Mouse (Mus musculus): ENCODE data around the gene Gpr1. TPM values are rescaled to one million over a fixed set of nuclear protein-coding genes. Genes with fewer than 3 reads are reported as not detected.
"Not testable (repeated sequence)": the region's sequence is repeated elsewhere in the genome, so short reads cannot be mapped to it uniquely, and the experiment has no call there.

The Gpr1 gene
- polyA plus RNA-seq, 1 experiment: 0.88 TPM

DNA sequence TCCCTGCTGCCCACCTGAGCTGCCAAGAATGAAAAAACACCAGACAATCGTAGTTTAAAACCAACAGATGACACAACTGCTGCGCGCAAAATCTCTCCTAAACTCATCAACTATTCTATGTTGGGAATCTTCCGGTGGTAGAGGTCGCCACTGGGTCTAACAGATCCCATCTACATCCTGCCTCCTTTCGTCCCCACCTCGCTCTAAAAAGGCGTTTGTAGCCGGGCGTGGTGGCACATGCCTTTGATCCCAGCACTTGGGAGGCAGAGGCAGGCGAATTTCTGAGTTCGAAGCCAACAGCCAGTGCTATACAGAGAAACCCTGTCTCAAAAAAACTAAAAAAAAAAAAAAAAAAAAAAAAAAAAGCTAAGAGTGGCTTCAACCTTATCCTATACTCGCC lies 74.1 kb downstream of the Gpr1 start:
- H3K4me3 ChIP-seq (ENCODE audit: insufficient read depth, low read length): no peak overlapping the region
- TF ChIP-seq POLR2A (IDR thresholded peaks at IDR 0.05; ENCODE audit: low read depth, low read length): no peak
- no peak for TF ChIP-seq CTCF (IDR thresholded peaks at IDR 0.05; ENCODE audit: borderline replicate concordance, insufficient read depth, low read length)
- H3K27ac ChIP-seq (ENCODE audit: insufficient read depth, low read length): no peak overlapping the region
- no peaks in the 10 kb centered on the region for H3K4me1 ChIP-seq (ENCODE audit: control insufficient read depth, insufficient read depth, low read length)

DNA sequence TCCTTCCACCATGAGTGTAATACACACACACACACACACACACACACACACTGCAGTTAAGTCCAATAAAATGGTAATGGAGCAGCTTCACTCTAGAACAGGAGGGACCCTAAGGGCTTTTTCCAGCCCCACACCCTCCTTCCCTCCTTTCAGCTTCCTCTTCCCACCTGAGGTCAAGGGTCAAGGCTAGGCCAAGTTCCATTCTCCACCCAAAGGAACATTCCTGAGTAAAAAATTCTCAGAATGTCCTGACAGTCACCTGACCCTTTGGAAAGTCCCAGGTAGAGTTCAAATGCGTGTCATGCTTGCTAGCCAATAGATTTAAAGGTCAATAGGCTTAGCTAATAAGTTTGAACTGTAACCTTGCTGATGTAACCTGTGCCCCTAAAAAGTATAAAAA lies 75.8 kb downstream of the Gpr1 start:
- H3K27ac ChIP-seq (ENCODE audit: insufficient read depth, low read length); H3K4me3 ChIP-seq (ENCODE audit: insufficient read depth, low read length); H3K4me1 ChIP-seq (ENCODE audit: control insufficient read depth, insufficient read depth, low read length): not testable (repeated sequence)

DNA sequence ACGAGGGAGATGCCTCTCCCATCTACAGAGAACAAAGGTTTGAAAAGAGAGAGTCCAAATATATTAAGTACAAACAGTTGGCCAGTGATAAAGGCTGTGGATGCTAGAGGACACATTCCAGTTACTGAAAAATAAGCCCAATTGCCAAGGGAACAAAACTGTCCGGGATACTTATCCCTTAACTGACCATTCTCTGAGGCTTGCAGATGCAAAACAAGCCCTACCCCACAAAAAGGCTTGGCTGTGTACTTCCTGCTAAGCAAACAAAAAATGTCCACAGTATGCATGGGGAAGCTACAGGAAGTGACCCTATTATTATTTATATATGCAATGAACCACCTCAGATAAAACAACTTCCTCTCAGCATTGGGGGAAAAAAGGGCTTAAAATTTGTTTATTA lies 76.4 kb downstream of the Gpr1 start:
- H3K27ac ChIP-seq (ENCODE audit: insufficient read depth, low read length): no peak overlapping the region
- no peak for TF ChIP-seq POLR2A (IDR thresholded peaks at IDR 0.05; ENCODE audit: low read depth, low read length)
- no peak for TF ChIP-seq CTCF (IDR thresholded peaks at IDR 0.05; ENCODE audit: borderline replicate concordance, insufficient read depth, low read length)
- no peaks in the 10 kb centered on the region for H3K4me1 ChIP-seq (ENCODE audit: control insufficient read depth, insufficient read depth, low read length)
- no peak overlapping the region for H3K4me3 ChIP-seq (ENCODE audit: insufficient read depth, low read length)

DNA sequence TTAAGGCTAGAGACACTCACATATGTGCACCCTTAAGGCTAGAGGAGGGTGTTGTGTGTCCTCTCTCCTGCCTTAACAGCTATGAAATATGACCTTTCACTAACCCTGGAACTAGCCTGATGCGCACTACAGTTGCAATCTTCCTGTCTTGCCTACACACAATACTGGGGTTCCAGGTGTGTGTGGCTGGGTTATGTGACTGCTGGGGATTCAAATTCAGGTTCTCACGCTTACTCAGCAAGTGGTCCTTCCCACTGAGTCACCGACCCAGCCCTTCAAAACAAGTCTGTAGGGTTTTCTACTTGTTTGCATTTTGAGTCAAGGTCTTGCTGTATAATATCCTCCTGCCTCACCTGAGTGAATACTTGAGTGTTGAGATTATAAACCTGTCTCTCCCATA lies 79.8 kb downstream of the Gpr1 start:
- Histone ChIP-seq H3K4me1 (ENCODE audit: control insufficient read depth, insufficient read depth, low read length) (no peaks in the 10 kb centered on the region), H3K27ac (ENCODE audit: insufficient read depth, low read length) (no peak overlapping the region), H3K4me3 (ENCODE audit: insufficient read depth, low read length) (no peak overlapping the region)
- no peak for TF ChIP-seq POLR2A (IDR thresholded peaks at IDR 0.05; ENCODE audit: low read depth, low read length)

Other genes with a start within 250 kb of the Gpr1 start
- 17.4 and 19.7 TPM in 2 replicates for gene Ino80d, start 99.9 kb downstream of the Gpr1 start, polyA plus RNA-seq (2011; ENCODE audit: insufficient read length, low read depth, missing spikeins)
- 2,343 and 2,477 TPM in 2 replicates for gene Eef1b2, start 37.7 kb downstream of the Gpr1 start, polyA plus RNA-seq (2011; ENCODE audit: insufficient read length, low read depth, missing spikeins)
- gene Ndufs1, start 37.7 kb downstream of the Gpr1 start, polyA plus RNA-seq (2011; ENCODE audit: insufficient read length, low read depth, missing spikeins): 92.9 and 96.9 TPM in 2 replicates
- 4.6 and 8.0 TPM in 2 replicates for gene Zdbf2, start 58.7 kb upstream of the Gpr1 start, polyA plus RNA-seq (2011; ENCODE audit: insufficient read length, low read depth, missing spikeins)
- 43.6 and 54.1 TPM in 2 replicates for gene Adam23, start 231.3 kb upstream of the Gpr1 start, polyA plus RNA-seq (2011; ENCODE audit: insufficient read length, low read depth, missing spikeins)

Data from embryonic fibroblast, embryonic 13.5 days (primary cell).